Mouse (Mus musculus) liver, embryonic 14.5 days (tissue): Measurements from ENCODE around the gene Sirt4.

Source experiments
- CTCF ChIP-seq: IDR thresholded peaks from 2 replicates; pipeline ENCODE4 v1.5.1; 2016; ENCODE audit warnings: antibody characterized with exemption, low read depth, control low read depth
- EP300 ChIP-seq: IDR thresholded peaks from 2 replicates; pipeline ENCODE4 v1.6.1; 2016; ENCODE audit warnings: antibody characterized with exemption, low read depth

GRCm38 (mm10) chr5:115475337-115476106 lies 9.0 kb downstream of the Sirt4 start:
- TF ChIP-seq CTCF, result no peak
- TF ChIP-seq EP300, result no peak
